Mouse (Mus musculus): Measurements from ENCODE around the gene Slc35c1.

Slc35c1 gene

DNA sequence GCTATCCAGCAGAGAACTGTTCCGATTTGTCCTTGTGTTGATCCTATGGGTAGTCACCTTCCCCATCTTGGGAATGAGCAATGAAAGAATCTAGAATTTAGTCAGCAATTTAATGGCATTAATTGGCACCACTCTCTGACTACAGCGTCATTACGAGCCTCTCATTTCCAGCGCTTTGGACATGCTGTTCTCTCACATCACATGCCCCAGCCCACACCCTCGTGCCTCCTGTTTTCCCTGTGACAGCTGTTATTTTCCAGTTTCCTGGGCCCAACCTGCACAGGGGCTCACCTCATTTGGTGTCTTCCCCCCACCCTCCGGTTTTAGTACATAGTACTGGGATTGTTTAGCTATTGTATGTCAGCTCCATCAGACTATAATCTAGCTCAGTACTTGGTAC is 25.3 kb downstream of the Slc35c1 start:
- DNase-seq (ENCODE audit: low read depth, low spot score), result no peak

DNA sequence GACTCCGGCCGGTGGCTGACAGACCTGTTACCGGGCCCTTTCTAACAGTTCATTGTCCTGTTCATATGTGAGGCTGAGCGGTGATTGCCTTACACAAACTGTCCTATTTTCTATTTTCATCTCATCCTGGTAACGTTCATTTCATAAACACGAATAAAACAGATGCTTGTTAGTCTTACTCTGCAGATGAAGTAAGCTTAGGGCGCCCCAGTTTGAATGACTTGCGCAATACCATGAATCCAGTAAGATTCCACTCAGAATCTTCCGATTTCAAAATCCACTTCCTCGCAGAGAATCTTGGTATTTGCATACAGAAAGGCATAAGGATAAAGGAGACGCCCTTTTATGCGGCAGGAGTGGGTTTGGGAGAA is 26.0 kb downstream of the Slc35c1 start:
- no peak for DNase-seq (ENCODE audit: low read depth, low spot score)

DNA sequence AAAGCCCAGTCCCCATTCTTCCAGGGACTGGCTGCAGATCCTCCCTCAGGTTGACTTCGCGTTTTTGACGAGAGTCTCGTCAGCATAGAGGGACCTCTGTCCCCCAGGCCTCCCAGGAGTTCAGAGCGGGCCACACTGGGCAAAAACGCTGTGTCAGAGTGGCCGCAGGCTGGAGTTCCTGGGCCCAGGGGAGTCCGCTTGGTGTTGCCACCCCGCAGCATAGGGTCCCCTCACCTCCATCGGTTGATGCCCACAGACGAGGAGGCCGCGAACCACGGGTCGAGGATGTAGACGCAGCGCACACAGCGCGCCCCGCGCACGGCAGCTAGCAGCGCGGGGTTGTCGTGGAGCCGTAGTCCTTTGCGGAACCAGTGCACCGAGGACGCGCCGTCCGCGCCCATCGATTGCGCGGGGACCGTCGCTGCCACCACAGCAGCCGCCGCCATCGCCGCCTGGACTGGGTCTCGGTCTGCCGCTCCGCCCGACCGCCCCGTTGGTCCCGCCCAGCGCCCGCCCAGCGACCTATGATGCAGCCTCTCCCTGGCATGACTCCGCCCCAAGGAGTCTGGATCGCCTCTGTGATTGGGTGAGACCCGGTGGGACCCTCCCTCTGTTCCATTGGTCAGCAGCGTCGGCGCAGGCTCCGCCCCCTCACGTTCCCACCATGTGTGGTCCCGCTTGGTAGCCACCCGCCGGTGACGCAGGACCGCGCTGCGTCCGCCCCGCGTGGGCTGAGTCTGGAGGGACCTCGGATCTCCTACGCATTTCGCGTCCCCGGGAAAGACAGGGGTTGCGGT is 26.6 kb downstream of the Slc35c1 start, which contains the start of gene Cry2:
Gene Cry2 (minus strand): TSS at position 466 of the 797 bp plus-strand sequence.
- peak; percentile 99 for DNase-seq (ENCODE audit: low read depth, low spot score)

DNA sequence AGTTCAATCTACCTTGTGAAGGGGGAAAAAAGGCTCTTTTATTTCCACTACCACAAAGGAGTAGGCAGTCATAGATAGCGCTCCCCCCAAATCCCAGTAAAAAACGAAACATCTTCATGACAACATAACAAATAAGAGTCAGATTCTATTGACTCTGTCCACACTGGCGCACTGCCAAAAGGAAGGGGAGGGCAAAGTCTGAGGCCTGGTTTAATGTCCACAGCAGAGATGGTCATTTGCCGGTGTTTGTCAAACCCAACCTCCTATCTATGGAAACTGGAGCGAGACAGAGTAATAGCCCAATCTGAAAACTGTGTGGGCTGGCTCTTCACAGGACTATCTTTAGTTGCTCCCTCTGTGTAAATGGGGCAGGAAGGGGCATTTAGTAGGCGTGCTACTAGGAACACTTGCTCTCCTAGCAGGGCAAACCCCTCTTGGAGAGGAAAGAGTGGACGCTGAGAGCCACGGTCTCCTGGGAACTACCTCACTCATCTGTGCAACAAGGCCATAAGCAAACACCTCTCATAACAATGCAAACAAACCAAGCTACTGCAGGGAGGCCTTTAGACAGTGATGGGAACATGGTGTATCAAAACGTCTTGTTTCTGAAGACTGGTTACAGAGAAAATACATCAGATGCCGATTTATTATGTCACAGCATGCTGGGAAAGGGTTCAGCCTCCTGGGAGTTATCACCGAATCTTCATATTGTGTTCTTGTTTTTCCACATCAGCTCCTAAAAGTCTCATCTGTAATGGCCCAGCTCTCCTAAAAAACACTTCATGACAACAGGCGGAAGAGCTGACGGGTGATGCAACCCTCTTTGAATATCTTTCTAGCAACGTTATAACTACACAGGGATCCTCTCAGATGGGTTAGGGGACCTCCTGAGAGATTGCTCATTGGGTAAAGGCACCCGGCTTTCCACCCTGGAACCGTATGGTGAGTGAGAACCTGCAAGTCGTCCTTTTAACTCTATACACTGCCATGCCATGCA is 27.7 kb downstream of the Slc35c1 start:
- no peak for DNase-seq (ENCODE audit: low read depth, low spot score)

DNA sequence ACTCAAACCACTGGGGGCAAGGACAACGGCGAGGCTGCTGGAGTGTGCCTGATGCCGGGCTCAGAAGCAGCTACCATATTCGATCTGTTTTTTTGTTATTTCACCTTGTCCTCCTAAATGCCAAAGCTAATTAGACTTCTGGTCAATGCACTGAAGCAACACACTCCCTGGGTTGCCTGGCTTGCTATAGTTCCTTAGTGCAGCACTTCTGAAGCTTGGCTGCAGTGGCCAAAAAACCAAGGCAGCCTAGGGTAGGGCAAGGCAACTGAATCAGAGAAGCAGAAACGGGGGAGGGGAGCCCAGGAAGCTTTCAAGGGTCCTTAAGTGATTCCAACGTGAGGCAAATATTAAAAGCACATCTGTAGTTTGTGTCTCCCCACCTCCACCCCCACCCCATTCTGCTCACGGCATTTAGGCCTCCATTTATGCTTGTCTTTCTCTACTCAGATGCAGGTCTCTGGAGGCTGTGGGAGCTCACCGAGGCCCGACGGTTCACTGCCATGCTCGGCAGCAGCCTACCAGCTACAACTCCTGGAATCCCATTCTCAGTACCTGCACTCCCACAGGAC is 28.6 kb downstream of the Slc35c1 start:
- DNase-seq (ENCODE audit: low read depth, low spot score), result no peak

DNA sequence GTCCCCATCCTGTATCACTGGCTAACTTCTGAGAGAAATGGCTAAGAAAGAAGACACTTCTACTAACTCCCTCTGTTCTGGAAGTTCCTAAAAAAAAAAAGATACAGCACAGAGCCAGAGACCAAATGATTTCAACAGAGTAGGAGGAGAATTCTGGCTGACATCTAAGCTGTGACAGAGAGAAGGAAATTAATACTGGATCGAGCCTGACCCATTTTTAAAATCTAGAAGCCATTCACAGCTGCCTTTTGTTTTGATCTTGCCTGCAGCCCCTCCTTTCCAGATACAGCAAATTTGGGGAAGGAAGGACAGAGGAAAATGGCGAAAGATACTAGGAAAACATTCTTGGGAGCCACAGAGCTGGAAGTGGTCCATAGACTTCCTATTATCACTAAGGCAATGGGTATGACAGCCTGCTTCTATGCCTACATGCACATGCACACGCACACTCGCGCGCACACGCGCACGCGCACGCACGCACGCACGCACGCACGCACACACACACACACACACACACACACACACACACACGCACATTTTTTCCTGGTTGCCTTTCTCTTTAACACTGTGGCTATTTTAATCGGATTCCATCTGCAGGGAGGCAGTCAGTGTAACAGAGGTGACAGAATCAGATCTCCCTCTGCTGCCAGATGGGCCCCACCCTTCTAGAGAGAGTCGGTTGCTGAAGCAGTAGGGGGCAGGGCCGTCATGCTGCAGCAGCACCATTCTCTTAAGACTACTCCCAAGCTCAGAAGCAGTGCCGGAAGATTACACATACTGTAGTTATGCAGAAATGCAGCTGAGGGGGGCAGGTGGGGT is 29.4 kb downstream of the Slc35c1 start:
- peak; percentile 35 for DNase-seq (ENCODE audit: low read depth, low spot score)

DNA sequence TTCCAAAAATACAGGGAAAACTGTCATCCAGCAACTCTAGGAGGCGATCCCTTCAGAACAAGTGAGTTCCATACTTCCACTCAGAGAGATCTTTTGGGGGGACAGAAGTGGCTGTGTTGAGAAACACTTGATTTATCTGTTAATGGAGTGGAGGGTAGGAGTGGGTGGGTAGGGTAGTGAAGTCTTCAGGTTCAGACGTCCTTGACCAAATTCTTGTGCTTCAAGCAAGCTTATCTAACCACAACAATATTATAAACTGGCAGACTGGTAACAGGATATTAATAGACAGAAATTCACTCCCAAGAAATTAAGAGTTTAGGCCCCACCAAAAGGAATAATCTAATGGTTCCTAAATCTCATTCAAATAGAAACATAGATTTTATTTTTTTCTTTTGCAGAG is 30.2 kb downstream of the Slc35c1 start:
- no peak for DNase-seq (ENCODE audit: low read depth, low spot score)

DNA sequence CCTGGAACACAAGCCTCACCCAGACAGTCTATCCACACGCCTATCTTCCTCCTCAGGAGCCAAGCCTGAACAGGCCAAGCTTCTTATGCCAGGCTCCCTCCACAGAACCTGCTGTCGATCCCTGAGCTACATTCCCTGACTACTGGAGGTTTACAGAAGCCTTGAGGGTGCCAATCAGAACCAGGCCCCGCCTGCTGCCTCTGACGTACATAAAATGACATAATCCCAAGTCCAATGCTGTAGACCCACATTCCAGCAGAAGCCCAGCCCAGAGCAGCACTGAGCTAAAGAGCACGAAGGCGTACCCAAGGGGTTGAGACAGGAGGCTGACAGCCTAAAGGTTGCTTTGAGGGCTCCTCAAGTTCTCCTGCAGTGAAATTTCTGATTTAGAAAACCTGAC is 32.5 kb downstream of the Slc35c1 start:
- peak; percentile 45 for DNase-seq (ENCODE audit: low read depth, low spot score)

DNA sequence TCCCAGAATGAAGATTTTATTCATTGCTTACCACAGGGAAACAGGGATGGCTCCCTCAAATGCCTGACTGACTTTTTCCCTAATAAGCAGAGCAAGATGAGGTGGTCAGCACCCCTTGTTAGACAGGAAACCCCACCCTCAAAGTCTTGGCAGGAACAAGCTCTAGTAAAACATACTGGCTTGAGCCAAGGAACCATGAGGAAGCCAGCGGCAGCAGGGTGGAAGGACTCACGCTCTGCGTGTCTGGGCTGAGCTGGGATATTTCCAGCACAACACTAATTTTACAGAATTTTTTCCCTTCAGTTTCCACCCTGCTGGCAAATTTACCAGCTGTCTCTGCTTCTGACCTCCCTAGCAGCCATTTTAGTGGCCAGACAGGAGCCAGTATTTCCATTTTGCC is 33.9 kb downstream of the Slc35c1 start:
- no peak for DNase-seq (ENCODE audit: low read depth, low spot score)

DNA sequence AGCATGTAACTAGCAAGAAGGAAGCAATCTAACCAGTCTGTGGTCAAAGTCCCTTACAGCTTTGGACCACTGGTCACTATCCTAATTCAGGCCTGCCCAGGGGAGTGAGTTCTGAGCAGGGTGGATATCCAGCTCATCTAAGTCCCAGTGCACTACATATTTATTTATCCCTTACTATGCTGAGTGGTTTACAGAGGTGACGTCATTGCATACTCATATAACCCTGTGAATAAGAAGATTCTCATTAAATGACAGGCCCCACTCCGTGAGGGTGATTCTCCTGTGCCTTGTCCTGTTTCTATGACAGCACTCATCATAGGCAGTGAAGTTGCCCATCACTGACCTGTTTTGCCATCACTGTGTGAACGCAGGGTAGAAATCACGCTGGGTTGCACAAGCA is 35.0 kb downstream of the Slc35c1 start:
- no peak for DNase-seq (ENCODE audit: low read depth, low spot score)

DNA sequence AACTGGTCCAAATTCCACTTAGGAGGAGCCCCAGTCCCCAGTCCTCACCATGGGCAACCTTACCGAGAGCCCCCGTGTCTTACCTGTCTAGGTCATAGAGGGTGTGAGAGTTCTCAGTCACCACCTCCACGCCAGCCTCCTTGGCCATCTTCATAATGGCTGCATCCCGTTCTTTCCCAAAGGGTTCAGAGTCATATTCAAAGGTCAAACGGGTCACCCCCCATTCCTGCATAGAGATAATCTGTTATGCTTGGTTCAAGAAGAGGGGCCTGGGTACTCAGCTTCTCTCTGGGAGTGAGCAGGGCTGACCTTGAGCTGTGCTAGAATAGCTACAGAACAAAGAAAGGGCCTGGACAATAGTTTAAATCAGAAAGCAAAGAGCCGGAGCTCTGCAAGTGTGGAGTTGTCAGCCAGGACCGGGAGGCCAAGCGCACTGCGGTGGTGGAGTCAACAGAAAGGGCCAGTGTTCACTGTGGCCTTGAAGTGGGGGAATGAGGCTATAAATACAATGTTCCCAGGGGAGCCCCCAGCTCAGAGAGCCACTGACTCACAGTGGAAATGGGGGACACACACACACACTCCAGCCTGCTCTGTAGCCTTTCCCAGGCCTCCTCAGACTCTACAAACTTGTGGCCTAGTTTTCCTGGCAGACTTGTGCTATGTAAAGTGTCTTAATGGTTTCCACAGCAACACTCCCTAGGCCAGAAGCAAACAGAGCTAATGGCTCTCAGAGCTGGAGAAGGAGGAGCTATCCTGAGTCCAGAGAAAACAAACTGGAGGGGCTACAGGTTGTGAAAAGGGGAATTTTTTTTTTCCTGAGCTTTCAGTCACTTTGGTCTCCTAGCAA is 35.7 kb downstream of the Slc35c1 start:
- DNase-seq (ENCODE audit: low read depth, low spot score), result peak; percentile 43

DNA sequence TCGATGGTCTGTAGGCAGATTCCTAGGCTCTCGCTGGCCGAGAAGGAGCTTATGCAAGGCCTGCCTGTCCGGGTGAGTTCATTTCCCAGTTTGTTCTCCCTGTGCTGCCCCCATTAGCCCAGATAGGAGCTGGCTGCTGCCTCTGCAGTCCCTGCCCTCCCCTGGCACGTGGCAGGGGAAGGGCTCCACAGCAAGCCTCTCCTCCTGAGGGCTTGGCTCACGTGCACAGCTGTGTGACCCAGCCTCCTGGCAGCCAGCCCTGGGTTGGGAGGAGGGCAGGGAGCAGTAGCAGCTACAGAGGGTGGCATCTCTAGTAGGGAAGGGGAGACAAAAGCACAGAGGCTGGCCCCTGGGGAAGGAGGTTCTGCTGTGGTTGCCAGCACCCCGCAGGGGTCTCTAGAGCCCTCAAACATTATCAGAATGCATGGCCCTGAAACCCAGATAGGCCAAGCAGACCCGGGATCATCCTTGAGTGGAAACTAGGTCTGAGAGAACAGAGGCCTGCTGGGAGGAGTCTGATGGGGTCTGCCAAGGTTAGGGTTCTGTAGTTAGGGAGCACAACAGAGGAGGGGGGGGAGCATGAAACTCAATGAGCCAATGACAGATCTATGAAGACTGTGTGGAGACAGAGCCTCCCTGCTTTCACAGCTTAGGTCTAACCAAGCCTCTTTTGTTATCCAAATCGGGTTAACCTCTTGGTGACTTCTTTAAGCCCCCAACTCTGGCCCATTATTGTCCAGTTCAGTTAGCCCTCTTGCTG is 36.5 kb downstream of the Slc35c1 start:
- no peak for DNase-seq (ENCODE audit: low read depth, low spot score)

DNA sequence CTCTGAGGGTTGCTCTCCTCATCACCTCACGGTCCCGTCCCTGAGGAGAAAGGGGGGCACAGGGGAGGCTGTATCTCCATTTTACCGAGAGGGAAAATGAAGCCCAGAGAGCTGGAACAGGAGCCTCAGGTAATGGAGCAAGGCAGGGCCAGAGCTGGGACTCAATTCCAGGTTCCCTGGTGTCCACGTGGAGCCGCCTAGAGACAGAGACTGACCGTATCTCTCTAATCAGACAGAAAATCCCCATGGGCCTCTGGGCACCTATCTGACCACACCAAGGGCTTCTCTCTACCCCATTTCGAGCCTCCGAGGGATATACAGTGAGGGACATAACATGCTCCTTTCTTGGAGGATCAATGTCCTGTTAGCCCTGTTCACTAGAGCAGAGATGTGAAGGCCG is 37.2 kb downstream of the Slc35c1 start:
- DNase-seq (ENCODE audit: low read depth, low spot score), result no peak

DNA sequence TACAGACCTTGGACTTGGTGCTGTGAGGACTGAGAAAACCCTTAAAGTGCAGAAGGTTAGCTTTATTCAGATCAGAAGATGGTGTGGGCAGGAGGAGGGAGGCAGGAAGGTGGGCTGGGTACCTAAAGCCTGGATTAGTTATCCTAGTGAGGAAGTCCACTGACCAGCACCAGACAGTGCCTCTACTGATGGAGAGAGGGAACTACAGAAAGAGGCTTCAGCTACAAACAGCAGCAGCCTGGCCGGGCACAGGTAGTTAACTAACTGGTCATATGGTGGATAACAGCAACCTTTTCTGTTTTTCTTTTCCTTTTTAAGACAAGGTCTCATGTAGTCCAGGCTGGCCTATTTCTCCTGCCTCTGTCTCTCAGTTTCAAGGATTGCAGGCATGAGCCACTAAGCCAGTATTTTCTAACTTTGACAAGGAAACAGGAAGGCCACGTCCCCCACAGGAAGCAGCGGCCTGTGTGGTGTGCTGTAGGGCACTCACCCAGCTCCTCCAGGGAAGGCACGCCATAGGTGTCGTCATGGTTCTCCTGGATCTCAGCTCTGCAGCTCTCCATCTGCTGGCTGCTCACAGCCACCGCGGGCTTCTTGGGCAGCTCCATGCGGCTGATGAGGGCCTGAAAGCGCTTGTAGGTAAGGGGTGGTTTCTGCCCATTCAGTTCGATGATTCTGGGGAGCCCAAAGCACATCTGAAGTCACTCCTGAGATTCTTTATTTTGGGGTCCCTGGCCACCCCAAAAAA is 37.8 kb downstream of the Slc35c1 start:
- no peak for DNase-seq (ENCODE audit: low read depth, low spot score)

DNA sequence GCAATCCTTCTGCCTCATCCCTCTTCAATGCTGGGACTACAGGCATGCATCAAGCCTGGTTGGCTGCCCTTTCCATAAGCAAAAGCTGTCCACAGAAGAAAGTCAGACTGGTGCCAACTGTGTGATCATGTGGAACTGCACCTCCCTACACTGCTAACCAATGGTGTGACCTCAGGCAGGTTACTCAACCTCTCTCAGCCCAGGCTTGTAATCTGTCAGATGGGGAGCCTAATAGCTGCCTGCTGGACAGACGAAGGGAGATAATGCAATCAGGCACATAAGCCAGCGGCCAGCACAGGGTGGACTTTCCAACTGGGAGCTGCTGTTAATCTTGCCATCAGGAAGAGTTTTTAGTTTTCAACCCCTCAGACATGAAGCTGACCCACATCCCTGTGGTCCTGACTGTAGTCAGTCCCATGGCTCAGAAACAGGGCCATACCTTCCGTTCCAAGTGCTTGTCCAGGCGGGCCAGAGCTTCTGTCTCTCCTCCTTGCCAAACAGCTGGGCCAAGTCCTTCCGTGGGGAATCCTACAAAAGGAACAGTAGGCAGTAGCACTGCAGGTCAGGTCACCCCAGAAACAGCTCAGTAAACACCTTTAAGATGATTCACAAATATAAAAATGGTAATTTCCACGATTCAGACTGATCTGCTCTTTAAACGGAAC is 38.5 kb downstream of the Slc35c1 start:
- DNase-seq (ENCODE audit: low read depth, low spot score), result no peak

DNA sequence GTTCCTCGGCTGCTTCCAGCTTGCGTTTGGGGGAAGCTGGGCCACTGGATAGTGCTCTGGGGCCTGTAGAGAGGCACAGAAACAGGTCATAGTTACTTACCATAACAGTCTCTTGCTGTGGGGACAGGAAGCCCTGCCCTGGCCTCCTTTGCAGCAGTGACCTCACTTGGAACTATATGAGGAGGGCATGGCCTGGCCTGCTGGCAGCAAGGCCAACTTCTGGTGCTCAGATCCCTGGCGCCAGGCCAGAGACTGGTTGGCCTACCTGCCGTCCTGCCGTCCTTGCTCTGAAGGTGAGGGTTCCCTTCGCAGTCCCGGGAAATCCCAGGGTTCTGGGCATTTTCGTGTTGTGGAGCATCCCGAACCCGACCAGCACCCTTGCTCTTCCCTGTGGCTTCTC is 48.6 kb downstream of the Slc35c1 start:
- DNase-seq (ENCODE audit: low read depth, low spot score), result no peak

DNA sequence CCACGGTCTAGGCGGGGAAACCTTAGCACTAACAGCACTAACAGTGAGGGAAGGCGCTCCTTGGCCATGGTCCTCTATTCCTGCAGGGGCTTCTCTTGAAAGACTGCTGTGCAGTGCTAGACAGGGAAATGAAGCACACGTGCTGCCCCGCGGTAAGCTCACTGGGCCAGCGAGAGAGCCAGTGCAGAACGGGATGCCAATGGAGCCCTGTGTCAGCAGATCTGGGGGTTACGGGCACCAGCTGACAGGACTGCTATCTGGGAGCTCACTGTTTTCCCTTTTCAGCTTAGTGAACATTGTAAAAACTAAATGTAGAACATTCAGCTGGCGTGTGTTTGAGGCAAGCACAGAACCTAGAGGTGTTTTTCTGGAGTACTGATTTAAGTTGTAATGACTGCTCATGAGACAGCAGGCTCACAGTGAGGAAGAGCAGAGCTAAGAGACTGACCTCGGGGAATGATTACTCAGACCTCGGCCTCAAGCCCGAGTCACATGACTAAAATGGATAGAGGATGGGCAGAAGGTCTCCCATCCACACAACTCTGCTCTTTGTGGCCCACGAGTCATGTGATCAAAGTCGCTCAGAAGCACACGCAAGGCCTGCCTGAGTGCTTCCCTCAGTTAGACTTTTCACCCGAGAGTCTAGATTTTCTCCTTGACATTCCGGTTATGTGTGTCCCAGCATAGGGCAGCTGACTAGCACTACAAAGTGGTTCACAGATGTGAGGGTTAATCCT is 51.9 kb downstream of the Slc35c1 start:
- DNase-seq (ENCODE audit: low read depth, low spot score), result no peak

DNA sequence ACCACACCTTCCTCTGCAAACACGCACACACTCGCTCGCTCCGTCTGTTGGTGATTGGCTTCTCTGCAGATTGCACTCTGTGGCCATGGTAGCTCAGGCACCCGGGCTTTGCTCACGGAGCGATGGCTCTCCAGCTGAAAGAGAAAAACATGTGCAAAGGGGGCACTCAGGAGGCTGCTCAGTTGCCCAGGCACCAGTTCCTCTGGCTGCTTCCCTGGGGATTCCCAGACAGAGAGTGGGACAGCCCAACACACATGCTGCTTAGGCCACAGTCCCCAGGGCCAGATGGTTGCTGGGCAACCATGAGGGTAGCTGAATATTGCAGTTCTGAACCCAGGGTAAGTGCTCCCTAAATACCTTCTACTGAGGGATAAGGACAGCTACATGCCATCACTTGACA is 54.7 kb downstream of the Slc35c1 start:
- no peak for DNase-seq (ENCODE audit: low read depth, low spot score)

Data from mesoderm, embryonic 11.5 days (tissue).